Mouse (Mus musculus) induced T-regulatory cell, adult 2 months (primary cell): ENCODE data around the gene Slc28a1.

Experiments
- DNase-seq: peaks from one replicate; pipeline ENCODE4 v3.0.0-alpha.2; 2012; ENCODE audit warnings: low read depth

Gene Slc28a1

DNA sequence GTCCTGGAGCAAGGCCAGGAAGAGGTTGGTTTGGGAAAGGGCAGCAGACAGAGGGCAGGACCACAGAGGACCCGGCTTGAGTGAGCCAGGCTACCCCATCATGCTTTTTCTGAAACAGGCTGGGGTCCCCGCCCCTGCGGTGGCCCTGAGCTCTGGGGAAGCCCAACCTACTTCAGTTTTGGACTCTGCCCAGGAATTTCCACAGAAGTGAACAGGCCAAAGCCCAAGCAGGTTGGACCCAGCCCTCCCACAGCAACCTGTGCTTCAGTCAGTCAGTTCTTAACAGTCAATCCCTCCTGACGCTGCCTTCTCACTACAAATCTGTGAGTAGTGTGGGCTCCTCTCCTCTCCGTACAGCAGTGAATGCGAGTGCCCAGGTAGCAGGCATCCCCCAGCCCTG is at the start of gene Slc28a1:
Gene Slc28a1, plus strand, starts transcription at position 245 of the 400 bp plus-strand sequence.
- no peak for DNase-seq

DNA sequence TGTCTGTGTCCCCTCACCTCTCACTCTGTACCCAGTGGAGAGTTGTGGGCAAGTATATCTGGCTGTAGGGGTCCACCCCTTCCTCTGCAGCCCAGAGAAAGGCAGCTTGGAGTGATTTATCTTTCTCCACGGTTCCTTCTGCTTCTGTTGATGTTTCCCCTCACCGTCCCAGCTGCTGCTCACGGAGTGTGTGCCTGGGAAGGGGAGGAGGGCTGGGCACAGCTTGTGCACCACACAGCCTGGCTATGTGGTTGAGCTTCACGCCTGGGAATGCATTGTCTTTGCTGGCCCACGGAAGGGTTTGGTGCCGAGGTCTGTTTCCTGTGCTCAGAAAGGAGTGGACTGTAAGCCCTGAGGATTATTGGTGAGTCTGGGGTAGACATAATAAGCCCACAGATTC is 47.9 kb upstream of the Slc28a1 start:
- no peak for DNase-seq

DNA sequence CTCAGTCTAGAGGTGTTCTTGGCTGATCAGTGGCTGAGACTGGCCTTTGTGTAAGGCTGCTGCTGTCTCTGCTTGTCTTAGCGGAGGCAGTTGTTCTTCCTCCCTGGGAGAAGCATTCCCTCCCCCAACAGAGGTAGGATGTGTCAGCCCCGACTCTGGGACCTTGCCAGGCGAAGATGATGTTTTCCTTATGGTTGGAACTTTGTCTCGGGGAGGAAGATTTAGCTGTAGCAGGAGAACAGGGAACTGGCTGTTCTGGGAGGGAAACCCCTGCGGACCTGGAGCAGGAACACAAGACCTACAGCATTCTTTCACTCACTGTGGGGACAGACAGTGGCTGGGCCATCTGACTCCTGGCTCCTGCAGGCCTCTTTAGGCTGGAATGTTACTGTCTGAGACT is 42.1 kb upstream of the Slc28a1 start:
- no peak for DNase-seq

DNA sequence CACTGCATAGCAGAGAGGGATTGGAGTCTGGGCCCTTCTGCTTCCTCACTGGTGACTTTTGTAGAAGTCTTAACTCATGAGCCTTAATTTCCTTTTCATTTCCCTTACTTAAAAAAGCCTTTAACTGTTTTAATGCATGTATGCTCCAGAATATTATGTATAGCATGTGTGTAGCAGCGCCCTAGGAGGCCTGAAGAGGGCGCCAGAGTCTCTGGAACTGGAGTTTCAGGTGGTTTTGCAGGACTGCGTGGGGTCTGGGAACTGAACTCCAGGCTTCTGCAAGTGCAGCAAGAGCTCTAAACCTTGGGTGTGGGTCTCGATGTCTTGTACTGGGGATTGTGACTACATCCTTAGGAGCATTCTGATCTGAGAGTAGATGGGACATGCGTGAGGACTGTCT is 41.3 kb upstream of the Slc28a1 start:
- DNase-seq: peak; percentile 54

DNA sequence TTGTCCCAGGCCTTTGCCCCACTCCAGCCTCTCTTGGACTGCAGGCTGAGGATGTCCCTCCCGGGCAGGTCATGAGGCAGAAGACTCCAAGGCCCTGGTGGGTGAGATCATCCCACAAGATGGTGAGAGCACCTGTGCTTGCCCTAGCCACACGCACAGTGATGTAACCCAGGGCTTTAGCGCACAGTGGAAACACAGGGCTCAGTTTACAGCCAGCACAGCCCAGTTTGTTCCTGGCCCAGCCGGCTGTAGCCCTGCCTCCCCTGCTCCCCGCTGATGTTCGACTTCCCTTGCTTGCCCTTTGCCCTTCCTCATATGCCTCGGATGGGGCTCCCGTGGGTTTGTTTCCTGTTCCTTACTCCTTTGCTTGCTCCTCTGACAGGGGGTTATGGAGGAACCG is 40.1 kb upstream of the Slc28a1 start:
- DNase-seq: peak; percentile 62

DNA sequence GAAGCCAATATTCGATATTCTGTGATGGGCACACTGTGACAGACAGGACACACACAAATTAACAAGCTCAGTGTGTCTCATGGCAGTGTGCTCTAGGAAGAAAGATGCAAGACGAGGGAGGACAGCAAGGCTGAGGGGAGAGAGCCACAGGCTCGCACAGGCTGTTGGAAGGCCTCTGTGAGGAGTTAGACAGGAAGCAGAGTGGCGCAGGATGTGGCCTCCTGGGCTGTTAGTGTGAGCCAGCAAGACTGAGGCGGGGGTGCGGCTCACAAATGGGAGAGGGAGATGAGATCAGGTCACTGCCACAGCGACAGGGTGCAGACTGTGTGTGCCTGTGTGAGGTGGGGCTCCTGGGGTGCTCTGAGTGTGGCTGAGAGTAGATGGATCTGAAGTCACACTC is 39.3 kb upstream of the Slc28a1 start:
- DNase-seq: peak; percentile 82

DNA sequence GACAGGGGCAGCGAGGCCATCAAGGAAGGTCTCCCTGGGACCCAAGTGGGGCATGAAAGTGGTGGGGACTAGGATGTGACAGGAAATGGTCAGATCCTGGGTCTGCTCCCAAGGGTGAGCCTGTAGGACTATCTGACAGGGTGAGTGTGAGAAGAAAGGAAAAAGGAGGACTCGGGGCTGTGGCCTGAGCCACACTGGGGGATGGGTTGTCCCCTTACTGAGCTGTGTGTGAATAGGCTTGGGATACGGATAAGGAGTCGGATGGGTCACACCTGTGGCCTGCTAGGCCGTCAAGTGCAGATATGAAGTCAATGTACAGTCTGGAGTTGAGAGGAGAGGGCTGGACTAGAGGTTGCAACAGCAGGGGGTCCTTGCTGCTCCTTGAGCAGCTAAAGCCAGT is 38.9 kb upstream of the Slc28a1 start:
- DNase-seq: no peak

DNA sequence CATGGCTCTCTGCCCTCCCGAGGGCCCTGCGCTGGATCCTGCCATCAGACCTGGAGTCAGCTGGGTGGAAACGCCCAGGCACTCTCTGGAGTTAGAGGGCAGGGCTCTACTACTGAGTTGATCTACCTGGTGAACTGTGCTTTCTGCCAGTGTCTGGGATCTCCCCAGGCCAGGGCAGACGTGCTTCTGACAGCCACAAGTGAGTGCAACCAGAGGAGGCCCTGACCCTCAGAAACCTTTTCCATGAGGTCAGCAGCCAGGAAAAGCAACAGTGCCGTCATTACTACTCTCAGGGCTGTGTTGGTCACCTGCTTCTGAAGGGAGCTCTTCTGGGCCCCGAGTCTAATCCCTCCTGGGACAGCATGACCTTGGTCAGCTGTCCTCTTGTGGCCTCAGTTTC is 37.6 kb upstream of the Slc28a1 start:
- no peak for DNase-seq

DNA sequence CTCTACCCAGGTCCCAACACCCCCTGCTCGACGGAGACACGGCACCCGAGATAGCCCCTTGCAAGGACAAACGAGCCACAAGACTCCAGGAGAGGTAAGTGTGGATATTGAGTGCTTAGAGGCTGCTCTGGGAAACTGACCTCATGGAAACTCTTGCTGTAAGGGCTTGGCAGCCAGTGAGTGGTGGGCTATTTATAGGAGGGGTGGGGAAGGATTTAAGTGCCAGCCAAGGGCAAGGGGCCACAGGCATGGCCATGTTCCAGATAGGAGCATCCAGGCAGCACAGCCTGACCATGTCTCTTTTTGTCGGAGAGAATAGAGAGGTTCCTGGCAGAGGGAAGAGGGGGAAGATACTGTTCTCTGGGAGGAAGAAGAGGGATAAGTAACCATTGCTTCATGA is 35.9 kb upstream of the Slc28a1 start:
- no peak for DNase-seq

DNA sequence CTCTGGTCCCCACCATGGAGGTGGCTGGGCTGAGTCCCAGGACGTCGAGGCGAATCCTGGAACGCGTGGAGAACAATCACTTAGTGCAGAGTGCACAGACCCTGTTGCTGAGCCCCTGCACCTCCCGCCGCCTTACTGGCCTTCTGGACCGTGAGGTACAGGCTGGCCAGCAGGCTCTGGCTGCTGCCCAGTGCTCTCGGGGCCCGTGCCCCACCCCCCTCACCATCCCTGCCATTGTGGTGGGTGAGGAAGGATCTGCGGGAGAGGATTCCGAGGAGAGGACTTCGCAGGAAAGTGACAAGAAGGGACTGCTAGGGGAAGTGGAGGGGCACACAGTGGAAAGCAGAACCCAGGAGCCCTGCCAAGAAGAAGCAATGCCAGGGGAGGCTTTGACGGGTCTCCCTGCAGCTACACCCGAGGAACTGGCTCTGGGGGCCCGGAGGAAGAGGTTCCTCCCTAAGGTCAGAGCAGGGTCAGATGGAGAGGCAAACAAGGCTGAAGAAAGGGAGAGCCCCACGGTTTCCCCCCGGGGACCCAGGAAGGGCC is 21.1 kb upstream of the Slc28a1 start:
- DNase-seq: no peak

DNA sequence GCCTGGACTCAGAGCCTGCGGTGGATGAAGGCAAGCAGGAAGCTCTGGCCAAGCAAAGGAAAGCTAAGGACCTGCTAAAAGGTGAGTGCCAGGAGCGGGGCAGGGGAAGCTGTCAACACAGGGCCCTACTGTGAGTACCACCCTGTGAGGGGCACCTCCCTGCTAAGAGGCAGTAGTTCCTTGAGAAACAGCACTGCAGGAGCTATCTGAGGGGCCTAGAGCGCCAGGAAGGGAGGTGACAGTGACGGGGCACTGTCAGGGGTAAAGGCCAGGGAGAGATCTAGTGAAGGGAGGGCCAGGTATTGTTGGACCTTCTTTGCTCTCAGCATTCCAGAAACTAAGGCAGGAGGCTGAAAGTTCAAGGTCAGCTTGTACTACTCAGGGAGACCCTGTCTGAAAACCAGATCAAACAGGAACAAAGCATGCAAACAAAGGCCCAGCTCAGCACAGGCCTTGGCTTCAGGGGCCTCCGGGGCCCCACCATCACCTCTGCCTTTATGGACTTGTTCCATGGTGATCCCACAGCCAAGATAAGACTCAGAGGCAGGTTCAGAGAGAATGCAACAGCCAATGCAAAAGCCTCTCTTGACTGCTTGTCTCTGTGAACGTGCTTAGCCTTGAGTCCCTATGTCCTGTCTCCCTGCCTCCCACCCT is 20.4 kb upstream of the Slc28a1 start:
- DNase-seq: no peak

DNA sequence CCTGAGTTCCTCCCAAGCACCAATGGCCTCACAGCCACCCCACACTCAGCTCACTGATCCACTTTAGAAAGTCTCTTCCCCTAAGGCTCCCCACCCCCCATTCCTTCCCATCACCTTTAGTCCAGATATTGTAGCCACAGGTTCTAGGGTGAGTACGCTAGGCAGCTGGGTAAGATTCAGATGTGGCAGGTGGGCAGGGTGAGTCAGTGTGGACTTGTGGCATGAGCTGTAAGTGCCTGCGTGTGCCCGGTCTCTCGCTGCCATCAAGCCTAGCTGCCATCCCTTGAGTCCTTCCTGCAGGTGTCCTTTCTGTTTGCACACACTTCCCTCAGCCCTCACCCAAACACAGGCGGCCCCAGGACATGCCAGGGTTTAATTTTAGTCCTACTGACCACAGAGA is 14.3 kb upstream of the Slc28a1 start:
- no peak for DNase-seq

DNA sequence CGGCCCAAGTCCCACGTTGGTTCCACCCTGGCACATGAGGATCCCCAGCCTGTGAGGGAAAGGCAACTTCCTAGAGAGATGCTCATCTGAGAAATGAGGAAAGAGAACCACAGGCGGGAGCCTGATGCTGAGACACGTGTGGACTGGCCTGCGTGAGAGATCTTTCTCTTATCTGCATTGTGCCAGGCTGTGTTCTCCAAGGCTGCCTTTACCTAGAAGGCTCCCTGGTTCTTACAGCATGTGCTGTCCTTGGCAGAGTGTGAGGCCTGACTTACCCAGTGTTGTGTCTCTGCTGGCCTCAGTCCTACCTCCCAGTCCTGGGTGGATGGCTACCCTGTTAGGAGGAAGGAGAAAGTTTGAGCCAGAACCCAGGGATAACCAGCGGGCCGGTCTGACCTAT is 11.7 kb upstream of the Slc28a1 start:
- no peak for DNase-seq

DNA sequence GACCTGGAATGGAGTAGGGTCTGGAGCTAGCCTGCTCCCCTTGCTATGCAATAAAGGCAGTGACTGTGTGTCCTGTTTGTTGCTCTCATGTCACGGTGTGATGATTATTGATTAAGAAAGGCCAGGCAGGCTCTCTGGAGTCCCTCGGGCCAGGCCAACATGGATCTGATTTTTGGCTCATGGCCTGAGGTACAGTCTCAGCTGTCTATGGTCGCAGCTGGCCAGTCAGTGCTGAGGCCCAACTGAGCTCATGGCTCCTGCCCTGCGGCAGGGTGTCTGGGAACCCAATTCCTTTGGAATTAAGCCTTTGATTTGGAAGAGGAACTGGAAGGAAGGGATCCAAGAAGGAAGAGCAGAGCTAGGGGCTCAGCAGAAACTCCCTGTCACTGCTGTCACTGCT is 9.1 kb upstream of the Slc28a1 start:
- DNase-seq: no peak

DNA sequence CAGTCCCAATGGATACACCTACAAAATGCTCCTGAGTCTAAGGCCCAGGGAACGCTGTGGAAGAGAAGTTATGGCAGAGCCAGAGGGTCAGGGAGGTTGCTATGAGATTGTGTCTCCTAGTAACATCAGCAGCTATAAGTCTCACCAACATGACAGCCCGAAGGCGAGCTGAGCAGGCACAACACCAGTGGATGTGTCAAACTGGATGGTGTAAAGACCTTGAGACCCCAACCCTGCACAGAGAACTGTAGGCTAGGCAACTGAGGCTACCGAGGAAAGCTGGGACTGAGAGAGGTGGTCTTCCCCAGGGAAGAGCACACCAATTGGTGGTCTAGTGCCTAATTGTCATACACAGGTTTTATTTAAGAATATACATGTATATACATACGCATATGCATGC is 6.4 kb upstream of the Slc28a1 start:
- no peak for DNase-seq

DNA sequence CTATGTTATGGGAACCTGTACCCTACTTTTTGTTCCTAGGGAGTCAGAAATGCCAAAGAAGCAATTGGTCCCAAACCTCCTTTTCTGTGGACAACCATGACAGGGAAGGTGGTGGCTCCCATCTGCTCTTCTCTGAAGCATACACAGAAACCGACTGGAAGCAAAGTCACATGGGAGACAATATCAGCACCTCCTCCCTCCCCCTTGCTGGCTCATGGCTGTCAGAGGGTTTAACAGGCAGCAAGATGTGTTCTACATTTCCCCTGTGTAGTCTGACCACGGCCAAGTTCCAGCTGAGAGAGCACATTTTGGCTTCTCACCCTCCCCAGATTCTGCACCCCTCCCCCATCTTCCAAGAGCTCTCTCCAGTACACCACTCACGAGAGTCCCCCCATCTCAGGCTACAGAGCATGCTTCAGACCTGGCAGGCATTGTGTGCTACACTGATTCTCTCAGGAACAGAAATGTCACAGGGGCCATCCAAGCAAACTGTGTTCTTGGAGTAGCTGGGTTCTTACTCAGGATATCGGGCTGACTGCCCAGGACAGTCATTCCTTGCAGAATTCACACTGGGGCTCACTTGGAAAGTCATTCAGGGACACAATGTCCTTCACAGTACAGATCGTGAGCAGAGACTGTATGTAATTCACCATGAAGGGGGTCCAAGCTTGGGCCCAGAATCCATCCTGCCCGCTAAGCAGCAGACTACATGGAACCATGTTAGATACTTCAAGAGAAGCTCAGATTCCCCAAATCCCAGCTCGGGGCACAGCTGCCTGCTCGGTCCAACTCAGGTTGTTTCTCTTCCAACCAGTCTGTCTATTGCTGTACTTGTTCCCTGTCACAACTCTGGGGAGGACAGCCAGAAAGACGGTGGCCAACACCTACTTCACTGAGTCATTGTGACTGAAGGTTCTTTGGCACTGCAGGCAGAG is 4.6 kb upstream of the Slc28a1 start:
- no peak for DNase-seq

DNA sequence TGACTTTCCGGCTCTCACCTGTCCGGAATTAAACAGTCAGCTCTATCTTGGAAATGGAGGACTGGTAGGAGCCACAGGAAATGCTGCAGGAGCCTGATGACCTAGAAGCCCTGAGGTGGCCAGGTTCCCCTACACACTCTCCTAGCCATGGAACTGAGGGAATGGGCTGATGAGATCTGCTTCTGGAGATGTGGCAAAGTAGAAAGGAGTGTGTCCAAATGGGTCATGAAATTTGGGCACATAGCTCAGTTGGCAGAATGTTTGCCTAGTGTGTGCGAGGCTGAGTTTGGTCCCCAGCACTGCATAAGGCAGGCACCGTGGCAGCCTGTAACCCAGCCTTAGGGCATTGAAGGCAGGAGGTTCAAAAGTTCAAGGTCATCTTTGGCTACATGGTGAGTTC is 3.8 kb upstream of the Slc28a1 start:
- no peak for DNase-seq

DNA sequence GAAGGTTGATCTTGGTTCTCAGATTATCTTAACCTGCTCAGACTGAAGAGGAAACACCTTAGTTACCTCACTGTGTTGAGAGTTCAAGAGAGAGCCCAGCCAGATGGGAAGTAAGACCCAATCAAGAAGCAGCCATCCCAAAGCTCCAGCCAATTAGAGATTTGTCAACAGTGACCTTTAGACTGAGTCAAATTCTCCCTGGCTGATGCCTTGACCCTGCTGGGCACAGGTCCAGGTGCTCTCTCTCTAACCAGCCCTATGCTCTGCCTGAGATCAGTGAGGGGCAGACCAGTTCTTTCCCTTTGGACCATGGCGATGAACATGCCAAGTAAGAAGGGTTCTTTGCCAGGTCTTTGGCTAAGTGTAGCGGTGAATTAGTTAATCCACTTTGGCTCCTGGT is 2.9 kb upstream of the Slc28a1 start:
- DNase-seq: no peak

DNA sequence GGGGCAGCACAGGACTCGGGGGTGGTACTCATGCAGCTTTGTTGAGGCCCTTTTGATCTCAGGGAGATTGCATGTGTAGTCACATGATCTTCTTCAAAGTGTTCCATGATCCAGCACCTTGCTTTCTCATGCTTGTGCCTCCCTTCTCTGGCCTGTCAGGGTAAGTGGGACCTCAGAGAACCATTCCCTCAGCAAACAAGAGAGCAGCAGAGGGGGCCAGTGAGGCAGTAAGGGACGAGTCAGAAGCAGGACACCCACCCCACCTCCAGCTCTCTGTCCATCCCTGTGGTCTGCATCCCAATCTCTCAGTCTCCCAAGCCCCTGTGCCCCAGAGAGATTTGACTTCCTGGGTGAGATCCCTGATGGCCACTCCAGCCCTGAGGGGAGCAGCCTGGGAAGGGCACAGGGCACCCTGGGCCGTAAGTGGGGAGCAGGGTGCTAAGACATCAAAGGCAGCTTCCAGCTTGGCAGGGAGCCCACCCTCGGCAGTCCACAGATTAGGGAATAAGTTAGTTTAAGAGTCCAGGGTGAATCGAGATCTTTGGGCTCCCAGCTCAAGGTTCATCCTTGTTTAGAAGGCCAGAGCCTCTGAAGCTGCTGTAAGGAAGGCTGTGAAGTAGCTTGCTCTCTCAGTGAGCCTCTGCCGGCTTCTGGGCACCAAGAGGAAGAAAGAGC is 1.8 kb upstream of the Slc28a1 start:
- DNase-seq: no peak

DNA sequence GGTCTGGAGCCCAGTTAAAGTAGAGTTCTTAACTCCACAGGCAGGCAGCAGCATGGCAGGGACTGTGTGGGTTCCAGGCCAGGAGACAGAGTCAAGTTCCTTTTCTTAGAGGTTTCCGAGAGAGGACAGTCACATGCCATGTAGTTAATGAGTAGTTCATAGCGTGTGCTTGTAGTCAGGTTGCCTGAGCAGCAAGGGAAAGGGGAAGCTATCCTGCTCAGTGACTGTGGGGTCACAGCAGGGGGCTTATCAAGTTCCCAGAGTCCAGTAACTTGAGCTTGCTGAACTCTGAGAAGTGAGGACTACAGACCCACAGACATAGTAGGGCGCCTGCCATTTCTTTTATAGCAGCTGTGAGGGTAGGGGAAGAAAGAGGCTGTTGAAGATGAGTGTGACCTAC is 6.5 kb downstream of the Slc28a1 start:
- DNase-seq: no peak

DNA sequence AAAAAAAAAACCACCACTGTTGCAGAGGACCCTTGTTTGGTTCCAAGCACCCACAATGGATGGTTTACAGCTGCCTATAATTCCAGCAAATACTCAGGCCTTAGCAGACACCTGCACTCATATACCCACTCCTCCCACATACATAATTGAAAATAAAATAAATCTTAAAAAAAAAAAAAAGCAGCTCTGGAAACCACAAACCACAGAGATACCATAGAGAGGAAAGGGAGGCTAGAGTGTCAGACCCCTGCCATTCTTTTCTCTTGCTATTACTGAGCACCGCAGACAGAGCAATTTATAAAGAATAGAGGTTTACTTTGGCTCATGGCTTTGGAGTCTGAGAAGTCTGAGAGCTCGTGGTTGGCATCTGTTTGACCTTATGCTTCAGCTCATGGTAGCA is 8.2 kb downstream of the Slc28a1 start:
- peak; percentile 37 for DNase-seq

DNA sequence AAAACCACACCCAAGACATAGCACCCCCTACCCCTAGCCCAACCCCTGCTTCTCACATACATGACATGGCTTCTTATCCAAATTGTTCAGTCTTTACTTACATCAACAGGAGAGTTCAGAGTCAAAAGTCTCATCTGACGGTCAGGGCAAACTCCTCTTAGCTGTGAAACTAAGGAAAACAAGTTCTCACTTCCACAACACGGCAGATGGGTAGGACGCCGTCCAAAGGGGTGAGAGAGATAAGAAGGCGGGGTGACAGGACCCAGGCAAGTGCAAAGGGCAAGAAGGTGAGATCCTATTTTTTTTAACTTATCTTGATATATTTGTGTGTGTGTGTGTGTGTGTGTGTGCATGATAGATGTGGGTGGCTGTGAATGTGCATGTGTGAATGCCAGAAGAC is 9.0 kb downstream of the Slc28a1 start:
- DNase-seq: no peak

DNA sequence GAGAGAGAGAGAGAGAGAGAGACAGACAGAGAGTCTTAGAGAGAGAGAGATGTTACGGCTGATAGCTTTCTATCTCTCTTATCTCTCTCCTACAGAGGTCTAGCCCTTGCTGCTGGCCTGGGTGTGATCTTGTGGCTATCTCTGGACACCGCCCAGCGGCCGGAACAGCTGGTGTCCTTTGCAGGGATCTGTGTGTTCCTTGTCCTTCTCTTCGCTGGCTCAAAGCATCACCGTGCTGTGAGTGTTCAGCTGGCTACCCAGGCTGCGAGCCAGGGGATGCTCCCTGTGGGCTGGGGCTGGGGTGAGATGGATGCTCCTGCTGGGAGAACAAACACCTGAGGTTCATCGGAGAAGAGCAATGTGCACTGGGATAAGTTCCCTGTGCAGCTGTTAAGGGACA is 10.2 kb downstream of the Slc28a1 start:
- DNase-seq: no peak
